Mouse (Mus musculus): ENCODE results near the gene Kcnip1. TPM values are rescaled to one million over a fixed set of nuclear protein-coding genes. Genes with fewer than 3 reads are reported as not detected.

Kcnip1 gene
- polyA plus RNA-seq, 1 experiment from 2014 or later, result 3.9 TPM

- no peak overlapping the region for H3K4me2 ChIP-seq (replicated peaks; ENCODE audit: low read depth)
- H3K4me3 ChIP-seq (ENCODE audit: low read depth, low read length), result no peak overlapping the region
- H3K9me3 ChIP-seq (ENCODE audit: control insufficient read depth, low read length), result no peaks in the 10 kb centered on the region
- no peak for ATAC-seq (ENCODE audit: low FRiP score, low TSS enrichment)
- H3K27ac ChIP-seq (replicated peaks), result no peak overlapping the region
- no peaks in the 10 kb centered on the region for H3K4me1 ChIP-seq (replicated peaks; ENCODE audit: control insufficient read depth, insufficient read depth)
- TF ChIP-seq EP300 (optimal IDR thresholded peaks at IDR 0.05) (no peak), CTCF (IDR thresholded peaks at IDR 0.05; ENCODE audit: low read depth) (no peak)
- no peak overlapping the region for H3K9ac ChIP-seq (ENCODE audit: low read length)
- H3K36me3 ChIP-seq (ENCODE audit: control insufficient read depth, insufficient read depth, low read length), result no peaks in the 10 kb centered on the region
- 62% methylated on average over 10 of the region's 10 CpGs for WGBS
- DNase-seq (ENCODE audit: low spot score), result no peak
- no peaks in the 10 kb centered on the region for H3K27me3 ChIP-seq (ENCODE audit: control insufficient read depth, insufficient read depth, low read length)
These were observed 322.6 kb downstream of the Kcnip1 start for GRCm38 (mm10) chr11:33670105-33670965.

GRCm38 (mm10) chr11:33668376-33668775 lies 324.6 kb downstream of the Kcnip1 start:
- no peak for DNase-seq (ENCODE audit: low spot score)
- Histone ChIP-seq H3K4me3 (ENCODE audit: low read depth, low read length) (no peak overlapping the region), H3K4me1 (replicated peaks; ENCODE audit: control insufficient read depth, insufficient read depth) (no peaks in the 10 kb centered on the region), H3K27ac (replicated peaks) (no peak overlapping the region), H3K36me3 (ENCODE audit: control insufficient read depth, insufficient read depth, low read length) (no peaks in the 10 kb centered on the region), H3K4me2 (replicated peaks; ENCODE audit: low read depth) (no peak overlapping the region), H3K9me3 (ENCODE audit: control insufficient read depth, low read length) (no peaks in the 10 kb centered on the region), H3K27me3 (ENCODE audit: control insufficient read depth, insufficient read depth, low read length) (no peaks in the 10 kb centered on the region), H3K9ac (ENCODE audit: low read length) (no peak overlapping the region)
- 64% methylated on average over 6 of the region's 6 CpGs for WGBS
- no peak for TF ChIP-seq CTCF (IDR thresholded peaks at IDR 0.05; ENCODE audit: low read depth)
- no peak for TF ChIP-seq EP300 (optimal IDR thresholded peaks at IDR 0.05)
- ATAC-seq (ENCODE audit: low FRiP score, low TSS enrichment), result no peak

GRCm38 (mm10) chr11:33663599-33663998 lies 329.4 kb downstream of the Kcnip1 start:
- H3K9me3 ChIP-seq (ENCODE audit: control insufficient read depth, low read length), result no peaks in the 10 kb centered on the region
- TF ChIP-seq CTCF (IDR thresholded peaks at IDR 0.05; ENCODE audit: low read depth), result no peak
- no peak for TF ChIP-seq EP300 (optimal IDR thresholded peaks at IDR 0.05)
- H3K9ac ChIP-seq (ENCODE audit: low read length), result no peak overlapping the region
- H3K4me3 ChIP-seq (ENCODE audit: low read depth, low read length), result no peak overlapping the region
- H3K36me3 ChIP-seq (ENCODE audit: control insufficient read depth, insufficient read depth, low read length), result no peaks in the 10 kb centered on the region
- ATAC-seq (ENCODE audit: low FRiP score, low TSS enrichment) (no peak), DNase-seq (ENCODE audit: low spot score) (no peak)
- H3K4me1 ChIP-seq (replicated peaks; ENCODE audit: control insufficient read depth, insufficient read depth), result no peaks in the 10 kb centered on the region
- no peaks in the 10 kb centered on the region for H3K27me3 ChIP-seq (ENCODE audit: control insufficient read depth, insufficient read depth, low read length)
- 86% methylated on average over 2 of the region's 2 CpGs for WGBS
- no peak overlapping the region for H3K27ac ChIP-seq (replicated peaks)
- H3K4me2 ChIP-seq (replicated peaks; ENCODE audit: low read depth), result no peak overlapping the region

GRCm38 (mm10) chr11:33660016-33660913 lies 332.7 kb downstream of the Kcnip1 start:
- DNase-seq (ENCODE audit: low spot score) (no peak), ATAC-seq (ENCODE audit: low FRiP score, low TSS enrichment) (peak; percentile 64; the same call in 1 of the 2 replicates)
- no peak overlapping the region for H3K27ac ChIP-seq (replicated peaks)
- H3K4me2 ChIP-seq (replicated peaks; ENCODE audit: low read depth), result no peak overlapping the region
- H3K9me3 ChIP-seq (ENCODE audit: control insufficient read depth, low read length), result no peaks in the 10 kb centered on the region
- no peak overlapping the region for H3K4me3 ChIP-seq (ENCODE audit: low read depth, low read length)
- TF ChIP-seq CTCF (IDR thresholded peaks at IDR 0.05; ENCODE audit: low read depth) (no peak), EP300 (optimal IDR thresholded peaks at IDR 0.05) (no peak)
- H3K4me1 ChIP-seq (replicated peaks; ENCODE audit: control insufficient read depth, insufficient read depth), result no peaks in the 10 kb centered on the region
- 59% methylated on average over 13 of the region's 13 CpGs for WGBS
- H3K36me3 ChIP-seq (ENCODE audit: control insufficient read depth, insufficient read depth, low read length), result no peaks in the 10 kb centered on the region
- no peaks in the 10 kb centered on the region for H3K27me3 ChIP-seq (ENCODE audit: control insufficient read depth, insufficient read depth, low read length)
- H3K9ac ChIP-seq (ENCODE audit: low read length), result no peak overlapping the region

DNA sequence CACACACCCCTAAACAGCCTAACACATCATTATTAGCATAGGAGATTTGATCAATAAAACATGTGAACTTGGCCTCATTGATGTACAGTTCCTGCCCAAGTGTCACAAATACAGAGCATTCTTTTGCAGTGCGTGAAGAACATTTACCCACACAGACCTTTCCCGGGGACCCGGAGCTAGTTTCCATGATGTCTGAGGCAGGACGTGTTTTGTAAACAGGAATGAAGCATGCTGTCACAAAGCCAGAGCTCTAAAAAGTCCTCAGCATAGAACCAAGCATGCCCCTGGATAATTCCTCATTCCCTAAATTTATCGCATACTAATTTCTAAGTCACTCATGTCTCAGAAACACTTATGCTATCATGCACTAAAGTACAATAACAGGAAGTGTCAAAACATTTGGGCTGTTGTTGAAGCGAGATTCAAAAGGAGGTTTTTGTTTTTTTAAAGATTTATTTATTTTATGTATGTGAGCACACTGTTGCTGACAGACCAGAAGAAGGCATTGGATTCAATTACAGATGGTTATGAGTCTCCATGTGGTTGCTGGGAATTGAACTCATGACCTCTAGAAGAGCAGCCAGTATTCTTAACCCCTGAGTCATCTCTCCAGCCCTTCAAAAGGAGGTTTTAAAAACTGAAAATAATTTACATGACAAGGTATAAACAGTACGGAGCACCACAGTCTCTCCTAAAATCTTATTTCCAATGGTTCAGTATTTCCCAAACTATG lies 336.9 kb downstream of the Kcnip1 start:
- Histone ChIP-seq H3K36me3 (ENCODE audit: control insufficient read depth, insufficient read depth, low read length) (no peaks in the 10 kb centered on the region), H3K9me3 (ENCODE audit: control insufficient read depth, low read length) (no peaks in the 10 kb centered on the region), H3K4me3 (ENCODE audit: low read depth, low read length) (no peak overlapping the region), H3K27ac (replicated peaks) (no peak overlapping the region), H3K9ac (ENCODE audit: low read length) (no peak overlapping the region), H3K27me3 (ENCODE audit: control insufficient read depth, insufficient read depth, low read length) (no peaks in the 10 kb centered on the region), H3K4me2 (replicated peaks; ENCODE audit: low read depth) (no peak overlapping the region), H3K4me1 (replicated peaks; ENCODE audit: control insufficient read depth, insufficient read depth) (no peaks in the 10 kb centered on the region)
- DNase-seq (ENCODE audit: low spot score), result no peak
- TF ChIP-seq EP300 (optimal IDR thresholded peaks at IDR 0.05), result no peak
- 53% methylated on average over 7 of the region's 7 CpGs for WGBS
- ATAC-seq (ENCODE audit: low FRiP score, low TSS enrichment), result no peak

All from stomach, postnatal 0 days (tissue).